Mouse (Mus musculus) adrenal gland, postnatal 0 days (tissue): Measurements from ENCODE around the gene Rhox4g. TPM values are rescaled to one million over a fixed set of nuclear protein-coding genes. Genes with fewer than 3 reads are reported as not detected.

Experiments used
- polyA plus RNA-seq: library from polyadenylated mRNA; unstranded; fragments of >200 nt; fragmentation: Nextera tagmentation; extraction: Ambion mirVana; gene quantifications from 2 replicates; pipeline ENCODE4 v1.2.1, GENCODE M21; 2015

Gene Rhox4g
- not detected in 2 replicates for polyA plus RNA-seq

GRCm38 (mm10) chrX:37651227-37651626 lies at the start of gene Rhox4g:
Gene Rhox4g, minus strand, starts transcription at chrX:37651327.

GRCm38 (mm10) chrX:37673177-37673576 lies 22.1 kb upstream of the Rhox4g start, which contains the start of gene Rhox2h:
Gene Rhox2h, minus strand, starts transcription at chrX:37673277.

GRCm38 (mm10) chrX:37668664-37669063 lies 17.5 kb upstream of the Rhox4g start, which contains the start of gene Rhox3h:
Gene Rhox3h, minus strand, starts transcription at chrX:37668764.

GRCm38 (mm10) chrX:37643370-37643769 lies 7.8 kb downstream of the Rhox4g start, which contains the start of gene Rhox2g:
Gene Rhox2g, minus strand, starts transcription at chrX:37643470.

GRCm38 (mm10) chrX:37628512-37628911 lies 22.6 kb downstream of the Rhox4g start, which contains the start of gene Rhox3g:
Gene Rhox3g, minus strand, starts transcription at chrX:37628612.

GRCm38 (mm10) chrX:37607604-37608003 lies 43.5 kb downstream of the Rhox4g start, which contains the start of gene Rhox4f:
Gene Rhox4f, minus strand, starts transcription at chrX:37607704.

Other genes with a start within 250 kb of the Rhox4g start
- gene Rhox2b, start 239.3 kb downstream of the Rhox4g start, polyA plus RNA-seq, result not detected in 2 replicates
- not detected in 2 replicates for gene Rhox4b, start 218.8 kb downstream of the Rhox4g start, polyA plus RNA-seq
- not detected in 2 replicates for gene Rhox2c, start 197.6 kb downstream of the Rhox4g start, polyA plus RNA-seq
- gene Rhox3c, start 192.7 kb downstream of the Rhox4g start, polyA plus RNA-seq, result not detected in 2 replicates
- gene Rhox4c, start 171.0 kb downstream of the Rhox4g start, polyA plus RNA-seq, result not detected in 2 replicates
- not detected in 2 replicates for gene Rhox2d, start 157.9 kb downstream of the Rhox4g start, polyA plus RNA-seq
- gene Rhox4d, start 137.0 kb downstream of the Rhox4g start, polyA plus RNA-seq, result not detected in 2 replicates
- not detected in 2 replicates for gene Rhox2e, start 120.9 kb downstream of the Rhox4g start, polyA plus RNA-seq
- not detected in 2 replicates for gene Rhox3e, start 109.3 kb downstream of the Rhox4g start, polyA plus RNA-seq
- not detected in 2 replicates for gene Rhox4e, start 93.9 kb downstream of the Rhox4g start, polyA plus RNA-seq
- not detected in 2 replicates for gene Rhox2f, start 79.9 kb downstream of the Rhox4g start, polyA plus RNA-seq
- not detected in 2 replicates for gene Rhox3f, start 70.3 kb downstream of the Rhox4g start, polyA plus RNA-seq
- gene Rhox4f, start 43.6 kb downstream of the Rhox4g start, polyA plus RNA-seq, result not detected in 2 replicates
- not detected in 2 replicates for gene Rhox3g, start 22.7 kb downstream of the Rhox4g start, polyA plus RNA-seq
- gene Rhox2g, start 7.9 kb downstream of the Rhox4g start, polyA plus RNA-seq, result not detected in 2 replicates
- not detected in 2 replicates for gene Rhox3h, start 17.4 kb upstream of the Rhox4g start, polyA plus RNA-seq
- gene Rhox2h, start 21.9 kb upstream of the Rhox4g start, polyA plus RNA-seq, result not detected in 2 replicates
- 0.39 TPM in 1 of 2 replicates, not detected in the other for gene Rhox5, start 153.5 kb upstream of the Rhox4g start, polyA plus RNA-seq
- gene Rhox6, start 175.6 kb upstream of the Rhox4g start, polyA plus RNA-seq, result 0.18 TPM in 1 of 2 replicates, not detected in the other
- not detected in 2 replicates for gene Rhox7a, start 180.4 kb upstream of the Rhox4g start, polyA plus RNA-seq
- gene Rhox8, start 227.6 kb upstream of the Rhox4g start, polyA plus RNA-seq, result 0.18 TPM in 1 of 2 replicates, not detected in the other
- not detected in 2 replicates for gene Rhox7b, start 245.9 kb upstream of the Rhox4g start, polyA plus RNA-seq